In the genomic region with DNA sequence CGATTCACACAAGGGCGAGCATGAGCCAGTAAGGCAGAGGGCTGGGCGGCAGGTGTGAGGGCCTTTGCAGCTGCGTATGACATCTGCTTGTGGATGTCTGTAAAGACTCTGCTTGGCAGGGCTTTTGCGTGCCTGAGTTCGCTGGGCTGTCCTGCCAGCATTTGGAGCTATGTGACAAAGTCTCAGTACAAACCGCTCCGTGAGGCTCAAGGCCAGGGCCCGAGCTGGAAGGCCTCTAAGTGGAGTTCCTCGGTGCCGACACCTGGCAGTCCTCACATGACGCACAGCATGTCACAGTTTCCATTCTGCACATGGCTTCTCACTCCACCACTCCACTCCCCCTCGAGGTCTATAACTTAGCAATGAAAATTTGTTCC, we compare ENCODE assay signal across 10 mouse cellular contexts.
DNase-seq lines count a peak whose midpoint lies in the region; ATAC-seq lines count a peak whose summit lies in the region.
"Had no signal": no experiment of that assay in that cellular context is flagged by ENCODE, and none has a peak within 500 bp of the region (broad histone marks: within the 10 kb centered on the region; RNA-seq: fewer than 3 reads in every experiment).

No protein-coding gene starts in this region.

- H3K9ac ChIP-seq in hindbrain, embryonic 13.5 days, result no peak overlapping the region
- H3K9ac ChIP-seq in hindbrain, embryonic 16.5 days (ENCODE audit: low read depth, low read length), result no peak overlapping the region
- H3K9ac ChIP-seq in limb, embryonic 15.5 days, result no peak overlapping the region
- H3K9ac ChIP-seq: liver, embryonic 15.5 days had no signal

- H3K4me1 ChIP-seq in hindbrain, embryonic 13.5 days (replicated peaks), result peaks cover 34% of the 10 kb centered on the region
- peaks cover 18% of the 10 kb centered on the region for H3K4me1 ChIP-seq in hindbrain, embryonic 16.5 days (ENCODE audit: control insufficient read depth, insufficient read depth, low read depth, low read length)
- H3K4me1 ChIP-seq in limb, embryonic 15.5 days, result peaks cover 34% of the 10 kb centered on the region

- H3K4me3 ChIP-seq in hindbrain, embryonic 13.5 days, result no peak overlapping the region
- H3K4me3 ChIP-seq in hindbrain, embryonic 16.5 days (ENCODE audit: low read length), result no peak overlapping the region
- H3K4me3 ChIP-seq in limb, embryonic 15.5 days, result no peak overlapping the region
- H3K4me3 ChIP-seq: liver, embryonic 15.5 days had no signal

- peaks cover 19% of the 10 kb centered on the region for H3K36me3 ChIP-seq in hindbrain, embryonic 13.5 days
- H3K36me3 ChIP-seq in hindbrain, embryonic 16.5 days (ENCODE audit: control insufficient read depth, insufficient read depth, low read length), result peaks cover 3% of the 10 kb centered on the region; the same call in 1 of the 2 replicates
- H3K36me3 ChIP-seq in limb, embryonic 15.5 days, result peaks cover 4% of the 10 kb centered on the region; the same call in 1 of the 2 replicates

- no peak overlapping the region for H3K4me2 ChIP-seq in hindbrain, embryonic 13.5 days
- no peak overlapping the region for H3K4me2 ChIP-seq in hindbrain, embryonic 16.5 days (ENCODE audit: low read length)
- H3K4me2 ChIP-seq in limb, embryonic 15.5 days, result no peak overlapping the region
- H3K4me2 ChIP-seq: liver, embryonic 15.5 days had no signal

- no peaks in the 10 kb centered on the region for H3K9me3 ChIP-seq in hindbrain, embryonic 13.5 days
- no peaks in the 10 kb centered on the region for H3K9me3 ChIP-seq in hindbrain, embryonic 16.5 days (ENCODE audit: control insufficient read depth, low read length)
- H3K9me3 ChIP-seq in limb, embryonic 15.5 days, result no peaks in the 10 kb centered on the region
- H3K9me3 ChIP-seq: liver, embryonic 15.5 days had no signal

- no peak for ATAC-seq in hindbrain, embryonic 13.5 days (ENCODE audit: low FRiP score)
- ATAC-seq in hindbrain, embryonic 16.5 days, result no peak
- peak; percentile 90 for ATAC-seq in limb, embryonic 15.5 days (ENCODE audit: insufficient number of reproducible peaks, low FRiP score, low TSS enrichment, low read depth)
- no peak for ATAC-seq in monocyte, adult 5-6 weeks (replicated peaks; ENCODE audit: insufficient number of reproducible peaks, low FRiP score, low TSS enrichment, poor library complexity, severe bottlenecking)
- ATAC-seq: Patski had no signal

- no peaks in the 10 kb centered on the region for H3K27me3 ChIP-seq in hindbrain, embryonic 13.5 days
- no peaks in the 10 kb centered on the region for H3K27me3 ChIP-seq in hindbrain, embryonic 16.5 days (replicated peaks; ENCODE audit: control insufficient read depth, insufficient read depth, low read length)
- H3K27me3 ChIP-seq in limb, embryonic 15.5 days, result no peaks in the 10 kb centered on the region
- H3K27me3 ChIP-seq: liver, embryonic 15.5 days; Patski had no signal

- peak overlapping the region; percentile 44; the same call in 1 of the 2 replicates for H3K27ac ChIP-seq in hindbrain, embryonic 13.5 days
- H3K27ac ChIP-seq in hindbrain, embryonic 16.5 days (ENCODE audit: low read depth, low read length), result no peak overlapping the region
- H3K27ac ChIP-seq in limb, embryonic 15.5 days, result peak overlapping the region; percentile 70
- H3K27ac ChIP-seq: liver, embryonic 15.5 days had no signal

- WGBS in hindbrain, embryonic 13.5 days, result 73% methylated on average over 13 of the region's 13 CpGs
- 64% methylated on average over 13 of the region's 13 CpGs for WGBS in hindbrain, embryonic 16.5 days
- 48% methylated on average over 13 of the region's 13 CpGs for WGBS in limb, embryonic 15.5 days

- peak; percentile 30 for DNase-seq in R1 (ENCODE audit: low read depth, low spot score)
- DNase-seq in gastrocnemius, postnatal 25 days, result peak; percentile 45
- no peak for DNase-seq in ovary, adult 18-20 months (ENCODE audit: low spot score)
- DNase-seq in left cerebral cortex, postnatal 10 days (ENCODE audit: extremely low spot score in 1 of 2, low spot score in 2 of 2), result no peak

- intact Hi-C loops in left cerebral cortex, postnatal 10 days (cut with DNase I), result no loop called here

Comparison
In these comparisons a context has a peak if more than half of its experiments do, and no peak if none do; other contexts are left out.
1. DNase-seq: peak in R1 (single experiment) and gastrocnemius, postnatal 25 days (single experiment); none in ovary, adult 18-20 months (single experiment) and left cerebral cortex, postnatal 10 days (0 of 2).